Mouse (Mus musculus): Measurements from ENCODE around the gene Grid2. TPM values are rescaled to one million over a fixed set of nuclear protein-coding genes. Genes with fewer than 3 reads are reported as not detected.

Grid2 gene
- total RNA-seq, 2 experiments from 2014 or later = 13.5 to 17.8 TPM

DNA sequence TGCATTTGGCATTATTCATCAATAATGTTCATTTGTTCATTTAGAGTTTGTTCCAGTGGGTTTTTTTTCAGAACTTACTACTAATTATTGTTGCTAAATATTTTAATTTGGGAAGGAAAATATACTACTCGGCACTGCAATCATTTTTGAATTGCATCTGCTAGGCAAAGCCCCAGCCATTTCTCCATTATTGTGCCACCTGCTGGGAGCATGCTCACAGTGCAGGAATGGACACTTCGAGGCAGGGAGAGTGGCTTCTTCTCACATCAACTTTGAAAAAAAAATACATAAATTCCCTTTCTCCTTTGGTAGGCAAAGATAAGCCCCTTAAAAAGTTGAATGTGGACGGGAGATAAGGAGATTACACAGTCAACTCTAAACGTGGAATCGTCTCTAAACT lies 1312.9 kb downstream of the Grid2 start:
- peak; percentile 25 to 59 for DNase-seq (ENCODE audit: extremely low spot score in 1 of 2, low spot score in 1 of 2)

DNA sequence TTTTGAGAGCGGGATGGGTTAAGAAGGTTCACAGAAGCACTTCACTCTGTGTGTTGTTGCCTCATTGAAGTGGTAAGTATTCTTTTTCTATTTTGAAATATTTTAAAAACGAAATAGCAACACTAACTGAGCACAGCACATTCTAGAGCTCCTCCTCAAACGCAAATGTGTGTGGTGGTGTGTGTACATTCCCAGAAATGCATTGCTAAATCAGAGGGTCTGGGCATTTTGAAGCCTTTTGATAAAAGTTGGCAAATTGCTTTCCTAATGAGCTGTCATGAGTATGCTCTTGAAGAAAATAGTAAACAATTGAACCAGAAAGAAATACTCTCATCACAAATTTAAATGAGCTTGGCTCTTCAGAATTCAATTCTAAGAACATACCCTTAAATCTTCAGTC lies 1325.7 kb downstream of the Grid2 start:
- no peak for DNase-seq (ENCODE audit: extremely low spot score in 1 of 2, low spot score in 1 of 2)

- DNase-seq (ENCODE audit: extremely low spot score in 1 of 2, low spot score in 1 of 2) = no peak
Measured at GRCm38 (mm10) chr6:64588487-64589205, 1333.0 kb downstream of the Grid2 start.

GRCm38 (mm10) chr6:64596261-64596660 lies 1340.6 kb downstream of the Grid2 start:
- DNase-seq (ENCODE audit: extremely low spot score in 1 of 2, low spot score in 1 of 2) = no peak

- no peak for DNase-seq (ENCODE audit: extremely low spot score in 1 of 2, low spot score in 1 of 2)
Measured at GRCm38 (mm10) chr6:64596835-64597234, 1341.2 kb downstream of the Grid2 start.

DNA sequence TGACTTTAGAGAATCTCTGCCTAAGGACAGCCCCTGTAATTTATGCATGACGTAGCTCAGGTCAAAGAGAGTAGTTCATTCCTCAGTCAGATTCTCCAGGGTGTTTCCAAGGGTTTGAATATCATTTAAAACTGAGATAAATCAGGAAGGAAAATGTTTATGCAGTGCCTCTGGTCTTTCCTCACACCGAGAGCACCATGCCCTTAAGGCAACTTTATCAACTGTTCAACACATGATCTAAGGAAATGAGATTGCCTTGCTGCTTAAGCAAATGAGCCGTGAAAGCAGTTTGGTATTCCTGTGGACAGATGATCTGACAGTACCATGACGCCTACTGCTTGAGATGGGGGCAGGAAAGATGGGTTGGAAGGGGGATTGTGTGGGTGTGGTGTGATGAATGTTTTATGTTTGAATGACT lies 1342.5 kb downstream of the Grid2 start:
- no peak for DNase-seq (ENCODE audit: extremely low spot score in 1 of 2, low spot score in 1 of 2)

- no peak for DNase-seq (ENCODE audit: extremely low spot score in 1 of 2, low spot score in 1 of 2)
Measured at GRCm38 (mm10) chr6:64605753-64606152, 1350.1 kb downstream of the Grid2 start.

DNA sequence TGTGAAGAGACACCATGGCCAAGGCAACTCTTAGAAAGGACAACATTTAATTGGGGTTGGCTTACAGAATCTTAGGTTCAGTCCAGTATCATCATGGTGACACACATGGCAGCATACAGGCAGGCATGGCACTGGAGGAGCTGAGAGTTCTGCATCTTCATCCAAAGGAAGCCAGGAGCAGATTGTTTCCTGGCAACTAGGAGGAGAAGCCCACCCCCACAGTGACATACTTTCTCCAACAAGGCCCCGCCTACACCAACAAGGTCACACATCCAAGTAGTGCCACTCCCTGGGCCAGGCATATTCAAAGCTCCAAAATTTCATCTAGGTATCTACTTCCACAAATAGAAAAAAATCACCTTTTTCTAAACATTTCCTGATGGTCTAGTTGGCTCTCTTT lies 1351.4 kb downstream of the Grid2 start:
- DNase-seq (ENCODE audit: extremely low spot score in 1 of 2, low spot score in 1 of 2) = no peak

GRCm38 (mm10) chr6:64607942-64608341 lies 1352.3 kb downstream of the Grid2 start:
- DNase-seq (ENCODE audit: extremely low spot score in 1 of 2, low spot score in 1 of 2) = peak in 1 of 2 experiments; percentile 63

- no peak for DNase-seq (ENCODE audit: extremely low spot score in 1 of 2, low spot score in 1 of 2)
Measured at GRCm38 (mm10) chr6:64616843-64617242, 1361.2 kb downstream of the Grid2 start.

GRCm38 (mm10) chr6:64617417-64618135 lies 1361.9 kb downstream of the Grid2 start:
- no peak for DNase-seq (ENCODE audit: extremely low spot score in 1 of 2, low spot score in 1 of 2)

DNA sequence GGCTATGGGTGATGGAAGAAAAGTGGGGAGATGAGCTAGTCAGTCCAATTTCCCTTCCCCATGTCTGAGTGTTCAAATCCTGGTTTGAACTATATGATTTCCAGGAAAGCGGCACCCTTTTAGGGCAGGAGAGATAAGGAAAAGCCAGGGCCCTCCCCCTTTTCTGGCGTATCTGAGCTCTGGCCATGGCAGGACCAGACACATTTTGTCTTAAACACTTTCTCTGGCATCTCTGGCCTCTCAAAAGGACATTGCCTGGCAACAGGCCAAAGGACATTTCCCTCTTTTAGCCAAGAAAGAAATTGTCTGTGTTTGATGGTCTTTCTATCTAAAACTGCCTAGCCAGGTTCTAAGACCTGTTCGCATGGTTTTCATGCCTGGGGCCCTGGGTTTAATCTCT lies 1367.7 kb downstream of the Grid2 start:
- no peak for DNase-seq (ENCODE audit: extremely low spot score in 1 of 2, low spot score in 1 of 2)

DNA sequence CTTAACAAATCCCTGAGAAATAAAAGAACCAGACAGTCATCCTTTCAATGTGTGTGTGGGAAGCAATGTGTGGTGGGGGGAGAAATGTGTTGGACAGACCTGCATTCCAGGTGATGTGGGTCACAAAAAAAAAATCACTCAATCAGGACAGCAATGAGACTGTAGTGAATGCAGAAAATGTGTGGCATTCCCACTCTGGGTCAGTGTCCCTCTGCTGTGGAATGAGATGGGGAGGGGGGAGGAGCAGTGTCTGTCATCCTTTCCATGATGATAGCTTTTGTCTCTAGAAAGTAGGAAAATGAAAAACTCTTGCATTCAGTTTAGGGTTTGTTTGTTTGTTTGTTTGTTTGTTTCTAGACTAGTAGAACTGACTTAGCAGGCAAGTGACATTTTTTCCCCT lies 1392.0 kb downstream of the Grid2 start:
- DNase-seq (ENCODE audit: extremely low spot score in 1 of 2, low spot score in 1 of 2) = no peak

- DNase-seq (ENCODE audit: extremely low spot score in 1 of 2, low spot score in 1 of 2) = no peak
Measured at GRCm38 (mm10) chr6:64648196-64648595, 1392.5 kb downstream of the Grid2 start.

- peak; percentile 13 to 42 for DNase-seq (ENCODE audit: extremely low spot score in 1 of 2, low spot score in 1 of 2)
Measured at GRCm38 (mm10) chr6:64649296-64650226, 1393.9 kb downstream of the Grid2 start.

DNA sequence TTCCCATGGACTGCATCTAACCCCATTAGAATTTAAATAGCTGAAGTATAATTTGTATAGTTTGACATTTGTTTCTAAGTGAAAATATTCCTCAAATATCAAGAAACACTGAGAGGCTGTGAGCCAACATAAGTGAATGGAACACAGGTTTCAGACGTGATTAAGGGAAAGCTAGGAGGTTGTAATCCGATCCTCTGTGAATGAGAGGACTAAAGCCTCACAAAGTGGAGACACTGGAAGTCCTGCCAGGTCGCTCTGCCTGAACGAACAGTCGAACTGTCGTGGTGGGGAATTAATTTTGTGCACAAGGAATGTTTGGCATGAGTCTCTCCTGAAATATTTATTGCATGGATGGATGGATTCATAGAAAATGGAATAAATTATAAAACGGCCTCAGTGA lies 1395.1 kb downstream of the Grid2 start:
- DNase-seq (ENCODE audit: extremely low spot score in 1 of 2, low spot score in 1 of 2) = no peak

DNA sequence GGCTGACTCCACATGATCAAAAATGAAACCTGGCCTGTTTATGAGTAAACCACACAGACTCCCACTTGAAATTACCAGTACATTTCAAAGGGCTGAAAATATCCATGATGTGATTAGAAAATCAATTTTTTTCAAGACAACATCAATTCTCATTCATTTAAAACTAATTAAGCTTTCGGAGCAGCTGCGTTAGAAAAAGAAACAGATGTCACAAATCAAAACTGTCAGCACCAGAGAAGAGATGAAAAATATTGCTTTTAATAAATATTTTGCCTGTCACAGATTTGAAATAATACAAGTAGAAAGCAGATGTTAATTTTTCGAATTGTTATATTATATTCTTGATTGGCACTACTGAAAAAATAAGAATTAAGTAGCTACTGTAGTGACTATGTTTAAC lies 1415.3 kb downstream of the Grid2 start:
- DNase-seq (ENCODE audit: extremely low spot score in 1 of 2, low spot score in 1 of 2) = no peak

- no peak for DNase-seq (ENCODE audit: extremely low spot score in 1 of 2, low spot score in 1 of 2)
Measured at GRCm38 (mm10) chr6:64678815-64679214, 1423.1 kb downstream of the Grid2 start.

DNA sequence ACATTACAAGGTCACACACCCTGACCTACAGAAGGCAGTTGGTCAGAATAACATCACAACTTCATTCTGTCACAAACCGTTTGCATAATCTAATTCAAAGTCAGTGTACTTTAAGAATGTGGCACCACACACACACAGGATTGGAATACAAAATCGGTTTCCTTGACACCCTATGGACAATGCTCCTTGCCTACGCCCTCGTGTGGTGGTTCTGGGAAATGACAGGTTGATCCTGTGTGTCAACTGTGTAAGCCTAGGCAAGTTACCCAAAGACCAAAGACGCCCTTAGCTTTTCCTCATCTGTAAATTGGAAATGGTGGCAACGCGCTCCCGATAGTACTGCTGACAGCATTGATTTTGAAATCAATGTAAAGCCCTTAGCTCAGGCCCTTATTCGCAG lies 1428.3 kb downstream of the Grid2 start:
- peak; percentile 13 to 53 for DNase-seq (ENCODE audit: extremely low spot score in 1 of 2, low spot score in 1 of 2)

GRCm38 (mm10) chr6:64684973-64685372 lies 1429.3 kb downstream of the Grid2 start:
- DNase-seq (ENCODE audit: extremely low spot score in 1 of 2, low spot score in 1 of 2) = peak; percentile 30 to 67
